Mouse (Mus musculus): ENCODE data around the gene Olig1. TPM values are rescaled to one million over a fixed set of nuclear protein-coding genes. Genes with fewer than 3 reads are reported as not detected.

The Olig1 gene
- polyA plus RNA-seq (2012; rRNA removed): 120 and 135 TPM in 2 replicates

DNA sequence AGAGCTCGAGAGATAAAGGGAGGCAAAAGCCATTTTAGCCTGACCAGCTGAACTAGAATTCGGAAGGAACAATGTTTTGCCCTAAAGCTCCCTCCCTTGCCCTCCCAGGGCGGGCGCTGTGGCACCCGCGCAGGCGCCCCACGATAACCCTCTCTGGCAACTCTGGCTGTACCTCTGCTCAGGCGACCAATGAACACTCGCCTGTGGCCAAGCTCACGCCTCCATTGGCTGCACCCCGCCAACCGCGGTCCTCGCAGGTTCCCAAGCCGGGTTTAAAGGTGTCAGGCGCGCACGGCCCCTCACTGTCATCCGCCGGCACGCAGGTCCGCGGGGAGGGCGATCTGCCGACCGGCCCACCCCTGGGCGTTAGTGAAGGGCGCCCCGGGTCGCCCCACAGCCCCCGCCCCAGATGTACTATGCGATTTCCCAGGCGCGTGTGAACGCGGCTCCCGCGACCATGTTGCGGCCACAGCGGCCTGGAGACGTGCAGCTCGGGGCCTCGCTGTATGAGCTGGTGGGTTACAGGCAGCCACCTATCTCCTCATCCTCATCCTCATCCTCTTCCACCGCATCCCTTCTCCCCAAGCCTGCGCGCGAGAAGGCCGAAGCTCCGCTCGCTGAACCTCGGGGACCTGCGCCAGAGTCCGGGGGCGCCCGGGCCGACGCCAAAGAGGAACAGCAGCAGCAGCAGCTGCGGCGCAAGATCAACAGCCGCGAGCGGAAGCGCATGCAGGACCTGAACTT is at the start of gene Olig1:
Olig1 (plus strand) TSS at position 305 of the 744 bp plus-strand sequence.

DNA sequence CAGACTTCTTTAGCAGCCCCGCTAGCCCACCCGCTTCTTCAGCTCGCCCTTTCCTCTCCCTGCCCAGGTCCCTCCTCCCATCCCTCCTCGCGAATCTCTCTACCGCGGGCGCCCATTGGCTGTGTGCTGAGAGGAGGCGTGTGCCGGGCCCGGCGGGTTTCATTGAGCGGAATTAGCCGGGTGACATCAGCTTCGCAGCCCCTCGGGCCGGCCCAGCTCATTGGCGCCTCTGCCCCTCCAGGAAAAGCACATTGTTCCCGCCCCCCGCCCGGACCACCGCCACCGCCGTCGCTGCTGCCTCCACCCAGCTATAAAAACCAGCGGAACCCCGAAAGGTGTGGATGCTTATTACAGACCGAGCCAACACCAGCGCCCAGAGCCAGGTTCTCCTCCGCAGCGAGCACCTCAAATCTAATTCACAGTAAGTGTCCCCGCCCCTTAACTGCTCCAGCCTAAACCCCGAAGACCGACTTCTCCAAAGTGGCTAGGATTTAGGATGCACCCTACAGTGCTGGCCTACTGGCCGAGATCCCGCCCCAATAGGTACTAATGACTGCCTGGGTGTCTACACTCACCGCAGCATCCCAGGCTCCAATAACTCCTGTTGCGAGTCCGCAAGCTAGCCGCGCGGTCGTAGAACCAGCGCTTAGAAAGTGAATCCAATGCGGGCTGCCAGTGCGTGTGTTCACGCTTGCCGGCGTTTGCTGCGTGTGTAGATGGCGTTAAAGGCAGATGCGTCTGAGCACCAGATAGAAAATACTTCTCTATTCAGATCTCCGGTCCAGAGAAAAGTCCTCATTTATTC is 44.1 kb upstream of the Olig1 start, which contains the start of gene Olig2:
Olig2 (plus strand) TSS at position 225 of the 805 bp plus-strand sequence.

Other genes starting within 250 kb of the Olig1 start
- 153 and 160 TPM in 2 replicates for gene Paxbp1, start 225.2 kb upstream of the Olig1 start, polyA plus RNA-seq (2012; rRNA removed)
- 0.51 and 0.90 TPM in 2 replicates for gene 4932438H23Rik, start 174.7 kb upstream of the Olig1 start, polyA plus RNA-seq (2012; rRNA removed)
- 29.6 and 30.6 TPM in 2 replicates for gene Olig2, start 44.3 kb upstream of the Olig1 start, polyA plus RNA-seq (2012; rRNA removed)
- gene Ifnar2, start 103.0 kb downstream of the Olig1 start, polyA plus RNA-seq (2012; rRNA removed): 27.1 and 27.7 TPM in 2 replicates
- gene Gm21970, start 121.9 kb downstream of the Olig1 start, polyA plus RNA-seq (2012; rRNA removed): not detected in 2 replicates
- gene Il10rb, start 136.4 kb downstream of the Olig1 start, polyA plus RNA-seq (2012; rRNA removed): 8.1 and 8.6 TPM in 2 replicates
- 48.8 and 49.5 TPM in 2 replicates for gene Ifnar1, start 215.5 kb downstream of the Olig1 start, polyA plus RNA-seq (2012; rRNA removed)

Measured in central nervous system, embryonic 18 days (tissue).